Mouse (Mus musculus): ENCODE measurements around the gene Ric3.
"Not testable (repeated sequence)": the region's sequence is repeated elsewhere in the genome, so short reads cannot be mapped to it uniquely, and the experiment has no call there.

Gene Ric3

DNA sequence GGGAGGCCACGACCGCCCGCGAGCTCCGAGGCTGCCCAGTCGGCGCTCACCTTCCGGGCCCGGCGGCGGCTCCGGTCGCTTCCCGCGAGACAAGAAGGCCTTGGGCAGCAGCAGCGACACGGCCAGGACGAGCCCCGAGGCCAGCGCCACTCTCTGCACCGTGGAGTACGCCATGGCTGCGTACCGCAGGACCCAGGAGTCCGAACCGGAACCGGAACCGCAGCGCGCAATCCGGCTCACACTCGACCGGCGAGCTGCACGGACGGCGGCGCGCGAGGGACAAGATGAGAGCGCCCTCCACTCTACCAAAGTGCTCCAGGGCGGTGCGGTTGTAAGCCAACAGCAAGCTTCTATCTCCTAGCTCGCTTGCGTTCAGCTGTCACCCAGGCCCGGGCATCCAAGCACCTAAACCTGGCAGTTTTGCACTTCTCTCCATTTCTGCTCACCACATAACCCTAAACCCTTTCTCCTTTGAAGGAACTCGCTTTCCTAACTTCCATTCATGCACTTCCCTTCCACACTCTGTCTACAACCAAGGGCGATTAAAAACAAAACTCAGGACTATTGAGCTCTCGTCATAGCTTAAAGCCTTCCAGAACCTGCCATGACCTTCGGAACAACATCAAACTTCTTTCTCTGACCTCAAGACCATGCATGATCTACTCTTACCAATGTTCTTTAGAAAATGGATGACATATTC, at the start of gene Ric3:
Ric3 (minus strand) TSS at position 219 of the 700 bp plus-strand sequence.
- peak; percentile 13 for DNase-seq (ENCODE audit: low spot score)

DNA sequence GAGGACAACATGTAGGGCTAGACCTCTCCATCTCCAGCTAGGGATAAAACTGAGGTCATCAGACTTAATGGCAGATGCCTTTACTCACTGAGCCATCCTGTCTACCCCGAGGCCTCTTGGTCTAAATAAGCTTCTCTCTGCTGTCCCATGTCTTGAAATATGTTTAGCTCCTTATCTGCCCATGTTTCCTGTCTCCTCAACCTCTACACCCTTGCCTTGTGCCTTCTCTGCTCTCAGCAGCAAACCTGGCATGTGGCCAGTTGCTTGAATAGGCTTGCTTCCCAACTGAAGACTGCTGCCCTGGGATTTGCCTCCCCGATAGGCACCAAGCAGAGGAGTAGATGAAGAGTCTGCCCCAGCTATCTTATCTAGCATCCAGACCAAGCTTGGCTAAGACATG, 48.4 kb upstream of the Ric3 start:
- DNase-seq (ENCODE audit: low spot score), result no peak

DNA sequence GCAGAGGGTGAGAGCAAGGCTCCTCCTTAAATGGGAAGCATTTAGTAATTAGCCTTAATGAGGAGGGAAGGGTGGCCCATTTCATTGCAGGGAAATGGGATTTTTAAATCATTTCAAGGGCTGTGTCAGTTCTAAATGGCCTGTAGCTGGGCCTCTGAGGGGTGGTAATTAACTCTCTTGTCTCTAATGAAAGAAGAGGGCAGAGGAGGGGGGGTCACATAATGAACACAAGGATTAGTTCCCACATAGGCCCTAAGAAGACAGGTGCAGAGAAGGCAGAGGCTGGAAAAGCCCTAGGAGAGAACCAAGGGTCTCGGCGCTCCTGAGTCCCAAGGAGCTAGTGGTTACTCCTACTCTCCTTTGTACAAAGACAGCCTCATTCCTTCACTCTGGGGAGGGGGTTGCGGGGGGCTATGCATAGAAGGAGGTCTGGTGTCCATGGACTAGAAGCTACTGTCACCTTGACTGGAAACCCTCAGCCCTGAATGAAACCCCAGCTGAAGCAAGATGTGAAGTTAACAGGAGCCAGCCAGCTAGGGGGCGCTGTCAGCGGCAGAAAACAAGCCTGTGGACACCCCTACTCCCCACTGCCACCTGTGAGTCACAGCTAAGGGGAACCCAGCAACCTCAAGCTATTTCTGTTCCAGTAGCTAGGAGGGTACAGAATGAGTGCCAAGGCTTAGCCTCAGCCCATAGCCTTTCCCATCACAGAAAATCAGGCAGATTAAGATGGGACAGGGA, 47.0 kb upstream of the Ric3 start:
- DNase-seq (ENCODE audit: low spot score), result no peak

DNA sequence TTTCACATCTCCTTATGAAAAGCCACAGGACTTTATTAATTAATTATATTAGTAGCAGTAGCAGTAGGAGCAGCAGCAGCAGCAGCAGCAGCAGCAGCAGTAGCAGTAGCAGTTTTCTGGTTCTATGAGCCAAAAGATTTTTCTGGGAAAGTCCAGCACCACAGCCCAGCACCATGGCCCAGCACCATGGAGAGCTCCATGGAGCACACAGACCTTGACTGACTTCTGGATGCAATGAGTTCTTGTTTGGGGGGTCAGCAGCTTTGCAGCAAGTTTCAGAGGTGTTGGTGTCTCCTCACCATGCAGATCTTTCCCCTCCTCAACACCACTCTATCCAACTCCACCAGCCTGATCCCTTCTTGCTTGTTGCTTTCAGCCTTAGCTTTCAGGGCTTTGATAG, 46.3 kb upstream of the Ric3 start:
- peak; percentile 46 for DNase-seq (ENCODE audit: low spot score)

DNA sequence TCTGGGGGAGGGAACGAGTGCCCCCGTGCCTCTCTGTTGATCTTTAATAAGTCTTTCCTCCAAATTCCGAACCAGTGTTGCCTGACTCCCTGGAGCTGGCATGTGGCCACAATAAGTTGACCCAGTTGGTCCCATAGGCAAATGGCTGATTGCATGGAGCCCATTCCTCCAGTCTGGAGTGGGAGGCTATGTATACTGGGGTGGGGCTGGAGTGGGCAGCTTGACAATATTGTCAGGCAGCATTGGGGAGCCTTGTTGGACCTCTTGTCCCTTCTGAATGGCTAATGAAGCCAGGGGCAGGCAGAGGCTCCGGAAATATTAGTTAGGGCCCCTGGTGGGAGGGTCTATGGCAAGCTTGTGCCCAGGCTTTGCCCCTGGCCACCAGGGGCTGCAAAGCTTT, 32.8 kb upstream of the Ric3 start:
- DNase-seq (ENCODE audit: low spot score), result no peak

DNA sequence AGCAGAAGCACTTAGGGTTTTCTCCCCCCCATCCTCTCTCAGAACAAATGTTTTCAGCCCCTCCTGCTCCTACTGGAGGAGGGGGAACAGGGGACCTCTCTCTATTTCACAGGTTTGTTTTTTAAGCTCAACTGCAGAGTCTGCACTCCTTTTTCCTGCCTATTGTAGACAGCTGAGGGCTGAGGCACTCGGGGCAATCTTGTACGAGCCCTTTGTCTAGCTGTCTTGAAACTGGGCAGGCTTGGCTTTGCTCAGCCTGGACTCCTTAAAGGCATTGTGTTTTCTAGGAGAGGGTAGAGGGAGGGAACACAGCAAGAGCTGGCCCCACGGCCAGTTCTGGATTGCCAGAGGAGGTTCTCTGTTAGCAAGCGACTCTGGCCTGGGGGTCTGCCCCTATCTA, 32.4 kb upstream of the Ric3 start:
- DNase-seq (ENCODE audit: low spot score), result not testable (repeated sequence)

DNA sequence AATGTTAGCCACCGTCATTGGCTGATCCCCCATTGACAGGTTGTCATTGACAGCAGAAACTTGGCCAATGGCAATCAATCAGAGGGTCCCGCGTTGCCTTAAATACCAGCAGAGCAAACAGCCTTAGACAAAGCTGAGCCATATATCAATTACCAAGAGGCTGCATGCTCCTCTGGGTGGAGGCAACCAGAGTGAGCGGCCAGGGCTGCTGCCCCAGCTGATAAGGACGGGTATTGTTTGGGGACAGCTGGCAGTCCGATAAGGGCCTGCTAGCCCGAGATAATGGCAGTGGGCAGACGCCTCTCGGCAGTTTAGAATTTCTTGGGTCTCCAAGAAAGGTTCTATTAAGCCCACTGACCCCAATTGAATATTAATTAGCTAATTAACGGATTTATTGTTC, 31.8 kb upstream of the Ric3 start:
- DNase-seq (ENCODE audit: low spot score), result no peak

DNA sequence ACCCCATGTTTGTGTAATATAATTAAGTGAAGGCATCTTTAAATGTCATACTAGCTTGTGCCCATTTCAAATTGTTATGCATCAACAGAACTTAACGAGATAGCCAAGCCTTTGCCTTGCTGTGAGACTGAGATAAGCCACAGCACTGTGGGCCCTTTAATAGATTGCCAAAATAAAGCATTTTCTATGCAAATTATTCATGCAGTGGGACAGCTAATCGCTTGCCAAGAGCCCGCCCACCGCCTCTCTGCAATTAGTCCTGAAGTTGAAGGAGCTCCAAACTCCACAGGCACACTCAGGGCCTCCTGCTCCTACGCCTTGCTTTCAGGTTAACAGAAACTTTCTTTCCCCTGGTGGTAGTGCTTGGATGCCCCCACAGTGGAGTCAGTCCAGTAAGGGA, 27.9 kb upstream of the Ric3 start:
- DNase-seq (ENCODE audit: low spot score), result no peak

DNA sequence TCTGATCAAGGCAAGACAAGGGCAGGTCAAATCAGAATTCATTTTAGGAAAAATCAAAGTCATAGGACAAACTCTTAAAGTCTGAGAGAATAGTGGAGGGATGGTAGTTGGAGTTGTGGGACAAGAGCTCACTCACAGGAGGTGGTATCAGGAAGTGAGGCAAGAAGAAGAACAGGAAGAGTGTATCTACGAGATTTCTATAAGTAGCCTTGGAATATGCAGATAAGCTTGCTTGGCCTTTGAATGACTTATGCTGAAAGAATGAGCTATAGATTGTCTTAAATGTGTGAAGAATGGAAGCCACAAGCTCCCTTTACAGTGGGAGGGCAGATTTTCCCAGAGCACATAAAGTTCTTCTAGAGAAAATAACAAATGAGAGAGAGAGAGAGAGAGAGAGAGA, 21.8 kb upstream of the Ric3 start:
- DNase-seq (ENCODE audit: low spot score), result no peak

DNA sequence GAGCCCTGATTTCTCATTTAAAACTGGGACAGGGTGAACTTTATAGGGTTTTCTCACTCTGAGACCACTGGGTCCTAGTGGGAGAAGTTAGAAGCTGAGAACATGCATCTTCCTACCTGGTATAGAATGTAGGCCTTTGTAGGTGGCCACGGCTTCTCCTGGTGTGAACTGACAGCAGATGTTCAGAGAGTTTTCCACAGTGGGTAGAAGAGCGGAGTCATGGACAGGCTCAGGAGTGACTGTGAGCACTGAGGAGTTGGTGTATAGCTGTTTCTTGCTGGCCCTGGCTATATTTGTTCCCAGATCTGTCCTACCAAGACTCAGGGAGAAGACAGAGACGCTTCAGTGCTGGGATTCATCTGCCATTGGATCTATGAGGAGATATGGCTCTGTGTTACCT, 18.0 kb upstream of the Ric3 start:
- DNase-seq (ENCODE audit: low spot score), result no peak

DNA sequence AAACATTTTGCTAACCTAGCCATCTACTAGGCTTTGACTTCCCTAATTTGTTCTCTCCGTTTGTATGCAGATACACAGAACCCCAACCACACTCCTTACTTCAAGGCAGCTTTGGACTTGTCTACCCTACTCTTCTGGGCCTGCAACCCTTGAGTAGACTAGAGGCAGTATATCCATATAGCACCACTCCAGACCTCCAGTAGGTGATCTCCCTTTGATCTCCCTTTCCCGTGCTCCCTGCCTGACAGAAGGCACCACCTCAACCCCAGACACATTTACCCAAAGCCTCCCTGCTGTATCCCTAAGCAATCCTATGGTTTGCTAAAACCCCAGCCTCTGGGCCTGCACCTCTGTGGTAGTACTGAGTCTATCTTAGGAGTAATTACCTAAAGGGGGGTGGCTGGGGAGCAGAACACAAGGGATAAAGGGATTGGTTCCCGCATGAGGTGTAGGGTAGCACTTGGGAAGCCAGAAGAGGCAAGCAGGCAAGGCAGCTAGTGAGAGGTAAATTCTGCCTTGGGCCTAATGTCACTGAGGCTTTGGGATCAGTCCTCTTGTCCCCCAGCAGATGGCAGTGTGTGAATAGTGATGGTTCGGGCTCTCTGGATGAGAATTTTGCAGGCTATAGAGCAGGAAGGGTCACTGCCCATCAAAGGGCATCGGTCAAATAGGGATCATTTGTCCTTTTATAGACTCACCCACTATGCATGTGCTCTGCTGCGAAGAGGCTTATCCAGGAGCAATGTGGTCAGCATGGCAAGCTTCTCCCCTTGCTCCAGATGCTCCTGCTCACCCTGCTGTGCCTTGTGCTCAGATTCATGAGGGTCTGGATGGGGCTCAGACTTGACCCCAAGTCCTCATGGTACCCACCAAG, 15.3 kb upstream of the Ric3 start:
- DNase-seq (ENCODE audit: low spot score), result no peak

DNA sequence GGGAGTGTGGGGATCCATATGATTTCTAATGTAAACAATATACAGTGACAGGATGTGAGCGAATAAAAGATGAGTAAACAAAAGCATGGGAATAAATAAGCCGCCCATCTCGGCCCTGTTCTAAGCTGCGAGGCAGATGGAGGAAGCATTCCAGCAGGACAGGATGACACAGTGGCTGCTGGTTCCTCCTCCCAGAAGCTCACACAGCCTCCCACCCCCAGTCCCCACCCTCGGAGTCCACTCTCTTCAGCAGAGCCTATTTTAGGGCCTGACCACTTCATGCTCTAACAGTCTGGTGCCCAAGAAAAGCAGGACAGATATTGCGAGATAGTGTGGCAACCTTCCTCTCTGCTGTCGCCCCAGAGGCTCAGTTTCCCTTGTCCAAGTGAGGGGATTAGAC, 14.1 kb upstream of the Ric3 start:
- no peak for DNase-seq (ENCODE audit: low spot score)

DNA sequence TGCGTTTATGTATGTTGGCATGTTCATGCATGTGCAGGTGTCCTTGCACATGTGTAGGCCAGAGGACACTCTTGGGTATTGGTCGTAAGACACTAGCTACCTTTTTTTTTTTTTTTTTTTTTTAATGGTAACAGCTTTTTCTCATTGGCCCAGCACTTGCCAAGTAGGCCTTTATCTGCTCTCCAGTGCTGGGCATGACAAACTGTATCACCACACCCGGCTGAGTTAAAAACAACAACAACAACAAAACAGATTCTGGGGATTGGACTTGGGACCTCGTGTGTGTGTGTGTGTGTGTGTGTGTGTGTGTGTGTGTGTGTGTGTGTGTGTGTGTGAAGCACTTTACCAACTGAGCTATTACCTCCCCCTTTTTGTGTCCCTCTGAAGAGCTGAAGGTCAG, 13.5 kb upstream of the Ric3 start:
- no peak for DNase-seq (ENCODE audit: low spot score)

DNA sequence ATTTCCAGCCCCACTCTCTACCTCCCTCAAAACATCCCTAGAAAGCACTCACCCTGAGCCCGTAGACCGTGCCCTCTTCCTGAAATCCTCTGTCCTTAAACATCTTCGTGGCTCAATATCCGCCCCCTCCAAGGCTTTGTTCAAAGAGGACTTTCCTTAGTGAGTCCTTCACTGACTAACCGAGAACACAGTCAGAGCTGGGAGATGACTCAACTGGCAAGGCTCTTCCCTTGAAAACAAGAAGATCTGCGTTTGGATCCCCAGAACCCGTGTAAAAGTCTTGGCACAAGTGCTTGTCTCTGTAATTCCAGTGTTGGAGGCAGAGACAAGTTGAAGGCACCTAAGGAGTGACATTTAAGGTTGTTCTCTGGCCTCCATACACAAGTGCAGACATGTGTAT, 11.2 kb upstream of the Ric3 start:
- no peak for DNase-seq (ENCODE audit: low spot score)

DNA sequence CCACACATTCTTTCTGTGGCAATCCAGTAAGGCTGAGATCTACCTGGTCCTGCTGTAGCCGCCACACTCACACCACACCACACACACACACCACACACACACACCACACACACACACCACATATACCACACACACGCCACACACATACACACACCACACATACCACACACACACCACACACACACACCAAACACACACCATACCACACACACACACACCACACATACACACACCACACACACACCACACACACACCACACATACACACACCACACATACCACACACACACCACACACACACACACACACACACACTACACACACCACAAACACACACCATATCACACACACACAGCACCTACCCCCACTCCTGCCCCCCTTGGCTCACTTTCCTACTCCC, 8.2 kb upstream of the Ric3 start:
- not testable (repeated sequence) for DNase-seq (ENCODE audit: low spot score)

DNA sequence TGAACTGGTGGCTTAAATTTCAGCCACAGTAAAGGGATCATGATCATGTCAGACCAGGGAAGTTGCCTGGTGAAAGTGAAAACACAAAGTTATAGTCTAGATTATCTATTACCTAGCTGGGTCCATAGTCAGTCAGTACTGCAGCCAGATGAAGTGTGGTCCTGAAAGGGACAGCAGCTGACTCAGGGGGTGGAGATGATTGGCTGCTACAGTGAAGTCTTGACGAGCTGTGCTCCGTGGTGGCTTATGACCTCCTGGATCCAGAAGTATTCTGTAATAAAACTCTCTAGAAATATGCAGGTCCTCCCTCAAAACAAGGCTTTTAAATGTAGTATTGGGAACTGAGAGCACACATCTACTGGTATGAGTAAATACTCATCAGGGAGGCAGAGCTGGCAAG, 3.8 kb upstream of the Ric3 start:
- no peak for DNase-seq (ENCODE audit: low spot score)

DNA sequence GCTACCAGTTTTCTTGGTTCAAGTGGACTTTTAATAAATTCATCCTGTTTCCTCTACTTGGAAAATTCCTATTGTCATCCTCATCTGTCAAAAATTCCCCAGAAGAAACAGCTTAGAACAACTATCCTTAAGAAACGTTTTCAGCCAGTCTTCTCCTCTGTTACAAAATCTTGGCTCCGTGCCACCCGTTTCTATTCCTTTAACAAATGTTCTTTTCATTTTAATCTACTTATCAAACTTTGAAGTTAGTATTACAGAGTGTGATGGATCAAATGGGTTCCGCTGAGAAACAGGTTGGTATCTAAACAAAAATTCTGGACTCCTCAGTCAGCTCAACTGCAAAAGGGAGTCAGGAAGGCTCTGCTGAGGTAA, 668 bp upstream of the Ric3 start:
- no peak for DNase-seq (ENCODE audit: low spot score)

DNA sequence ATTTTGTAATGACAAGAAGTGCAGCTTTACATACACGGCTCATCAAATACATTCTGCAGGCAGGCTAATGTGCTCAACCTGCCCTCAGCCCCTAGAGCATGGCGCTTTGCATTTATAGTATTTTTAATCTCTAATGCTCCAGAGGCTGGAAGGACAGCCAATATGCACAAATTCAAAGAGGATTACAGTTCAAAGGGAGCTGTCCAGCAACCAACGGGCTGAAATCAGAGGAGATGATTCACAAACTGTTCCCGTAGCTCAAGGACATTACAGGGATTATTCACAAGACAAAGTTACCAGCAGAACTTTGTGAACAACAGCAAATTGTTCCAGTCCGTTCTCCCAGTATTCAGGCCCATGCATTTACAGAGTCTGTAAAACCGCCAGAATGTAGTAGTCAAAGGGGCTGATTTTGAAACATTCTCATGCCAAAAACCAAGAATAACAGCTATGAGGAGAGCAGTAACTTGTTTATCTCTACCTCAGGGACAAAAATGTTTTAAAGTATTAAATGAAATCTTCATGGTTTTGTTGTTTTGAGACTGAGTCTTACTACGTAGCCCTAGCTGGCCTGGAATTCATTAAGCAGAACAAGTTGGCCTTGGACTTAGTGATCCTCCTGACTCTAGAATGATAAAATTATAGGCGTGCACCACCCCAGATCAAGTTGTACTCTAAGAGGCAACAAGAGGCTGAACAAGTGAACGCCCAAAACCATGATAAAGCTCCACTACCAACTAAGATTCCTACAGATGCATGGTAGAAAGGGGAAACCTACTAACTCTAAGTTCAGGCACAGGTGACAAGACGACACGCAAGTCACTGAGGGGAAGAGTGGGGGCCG, 640 bp downstream of the Ric3 start:
- DNase-seq (ENCODE audit: low spot score), result peak; percentile 39

DNA sequence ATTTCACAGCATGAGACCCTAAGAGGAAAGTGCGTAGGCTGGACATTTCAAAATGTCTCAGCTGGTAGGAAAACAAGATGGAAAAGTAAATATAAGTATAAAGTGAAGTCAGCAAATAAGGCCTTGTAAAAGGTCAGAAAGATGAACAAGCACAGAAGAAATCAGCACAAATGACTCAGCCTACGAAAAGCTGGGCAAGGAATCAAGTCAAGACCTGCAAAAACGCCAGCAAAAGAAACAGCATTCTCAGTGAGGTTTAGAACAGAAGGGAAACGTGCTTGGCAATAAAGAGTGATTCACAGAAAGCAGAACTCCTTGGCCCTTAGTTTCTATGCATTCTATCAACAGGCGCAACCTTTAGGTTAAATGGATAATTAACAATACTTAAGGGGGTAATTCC, 10.8 kb downstream of the Ric3 start:
- DNase-seq (ENCODE audit: low spot score), result no peak

DNA sequence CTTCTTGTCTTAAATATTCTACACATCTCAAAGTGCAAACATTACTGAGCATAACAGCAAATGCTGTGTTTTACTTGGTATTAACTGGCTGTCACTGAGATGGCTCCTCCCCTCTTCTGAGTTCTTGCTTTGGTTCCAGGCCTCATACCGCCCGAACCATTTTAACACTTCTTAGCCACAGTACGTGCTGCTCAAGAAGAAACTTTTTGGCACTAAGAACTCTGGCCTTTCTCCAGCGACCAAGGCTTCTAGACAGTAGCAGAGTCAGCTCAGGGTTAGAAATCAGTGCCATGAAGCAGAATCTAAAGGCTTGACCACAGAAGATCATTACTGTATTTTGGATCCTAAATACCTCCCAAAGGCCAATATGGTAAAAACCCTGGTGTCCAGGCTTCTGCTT, 13.5 kb downstream of the Ric3 start:
- DNase-seq (ENCODE audit: low spot score), result no peak

DNA sequence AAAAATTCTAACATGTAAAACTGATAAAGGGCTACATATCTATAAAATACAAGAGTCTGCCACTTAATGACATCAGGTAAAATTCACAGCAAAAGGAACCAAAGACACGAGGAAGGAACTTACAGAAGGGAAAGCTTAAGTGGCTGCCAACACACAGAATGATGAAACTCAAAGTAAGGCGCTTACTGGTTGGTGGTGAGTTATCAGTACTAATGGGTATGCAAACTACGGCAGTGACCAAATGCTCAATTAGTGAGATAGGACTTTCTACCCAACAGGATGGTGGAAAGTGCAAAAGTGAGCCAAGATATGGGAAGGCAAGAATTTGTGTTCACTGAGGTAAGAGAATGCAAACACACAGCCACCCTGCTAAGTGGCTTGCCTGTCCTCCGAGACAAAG, 23.6 kb downstream of the Ric3 start:
- no peak for DNase-seq (ENCODE audit: low spot score)

DNA sequence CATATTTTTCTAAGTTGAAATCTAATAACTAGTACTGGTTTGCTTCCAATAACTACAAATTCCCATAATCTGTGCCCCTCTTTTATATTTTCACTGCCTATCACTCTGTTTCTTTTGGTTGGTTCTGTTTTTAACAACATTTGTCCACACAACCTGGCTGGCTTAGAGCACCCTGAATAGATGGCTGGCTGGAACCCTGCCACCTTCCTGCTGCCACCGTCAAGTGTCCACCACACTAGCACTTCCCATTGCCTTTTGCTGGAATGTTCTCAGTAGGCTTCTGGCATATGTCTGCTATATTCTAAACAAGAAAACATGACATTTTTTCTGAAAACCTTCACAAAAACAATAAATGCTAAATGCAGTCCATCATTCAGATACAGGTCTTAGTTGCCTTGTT, 32.3 kb downstream of the Ric3 start:
- DNase-seq (ENCODE audit: low spot score), result no peak

Data from ovary, postnatal 36 days (tissue).